Mouse (Mus musculus) activated CD4-positive, CD25-positive, alpha-beta regulatory T cell, adult 4 months (primary cell): ENCODE measurements around the gene Apob. TPM values are rescaled to one million over a fixed set of nuclear protein-coding genes. Genes with fewer than 3 reads are reported as not detected.
"Not testable (repeated sequence)": the region's sequence is repeated elsewhere in the genome, so short reads cannot be mapped to it uniquely, and the experiment has no call there.

Experiments used
- ATAC-seq: one replicate; pipeline ENCODE4 v1.8.0; 2017
- polyA plus RNA-seq, 2 experiments: library from polyadenylated mRNA; unstranded; fragments of 100-300 nt; shearing (Covaris generic); gene quantifications; one replicate each; pipeline ENCODE4 v1.2.1; 2017

The Apob gene
- polyA plus RNA-seq = under 1 TPM in 1 of 2 experiments, not detected in 1; 0.05 TPM

- no peak for ATAC-seq
Measured at GRCm38 (mm10) chr12:7977466-7978189, at the start of gene Apob. TSS of gene Apob (plus strand) at chr12:7977648.

- ATAC-seq = no peak
Measured at GRCm38 (mm10) chr12:7932405-7932920, 45.0 kb upstream of the Apob start.

- ATAC-seq = no peak
Measured at GRCm38 (mm10) chr12:7950098-7950745, 27.2 kb upstream of the Apob start.

- no peak for ATAC-seq
Measured at GRCm38 (mm10) chr12:7958851-7959250, 18.6 kb upstream of the Apob start.

GRCm38 (mm10) chr12:7959310-7959918 lies 18.0 kb upstream of the Apob start:
- no peak for ATAC-seq

GRCm38 (mm10) chr12:7962314-7962927 lies 15.0 kb upstream of the Apob start:
- ATAC-seq = no peak

GRCm38 (mm10) chr12:7967221-7967620 lies 10.2 kb upstream of the Apob start:
- no peak for ATAC-seq

- ATAC-seq = no peak
Measured at GRCm38 (mm10) chr12:7970301-7970700, 7.1 kb upstream of the Apob start.

GRCm38 (mm10) chr12:7970817-7971216 lies 6.6 kb upstream of the Apob start:
- no peak for ATAC-seq

- no peak for ATAC-seq
Measured at GRCm38 (mm10) chr12:7971736-7972135, 5.7 kb upstream of the Apob start.

GRCm38 (mm10) chr12:7973773-7974322 lies 3.6 kb upstream of the Apob start:
- no peak for ATAC-seq

GRCm38 (mm10) chr12:7978190-7978884 lies 889 bp downstream of the Apob start:
- no peak for ATAC-seq

- no peak for ATAC-seq
Measured at GRCm38 (mm10) chr12:7984411-7984810, 7.0 kb downstream of the Apob start.

GRCm38 (mm10) chr12:7990804-7991203 lies 13.4 kb downstream of the Apob start:
- ATAC-seq = no peak

GRCm38 (mm10) chr12:7991570-7991969 lies 14.1 kb downstream of the Apob start:
- ATAC-seq = no peak

GRCm38 (mm10) chr12:8020931-8021330 lies 43.5 kb downstream of the Apob start:
- no peak for ATAC-seq

- no peak for ATAC-seq
Measured at GRCm38 (mm10) chr12:8029520-8029919, 52.1 kb downstream of the Apob start.

- ATAC-seq = no peak
Measured at GRCm38 (mm10) chr12:8030057-8030456, 52.6 kb downstream of the Apob start.

- not testable (repeated sequence) for ATAC-seq
Measured at GRCm38 (mm10) chr12:8031169-8031568, 53.7 kb downstream of the Apob start.

GRCm38 (mm10) chr12:8031595-8032358 lies 54.3 kb downstream of the Apob start:
- no peak for ATAC-seq

GRCm38 (mm10) chr12:8032359-8032755 lies 54.9 kb downstream of the Apob start:
- no peak for ATAC-seq
